Mouse (Mus musculus) MEL (cell line): ENCODE measurements around the gene Fasn. TPM values are rescaled to one million over a fixed set of nuclear protein-coding genes. Genes with fewer than 3 reads are reported as not detected.
"Not testable (repeated sequence)": the region's sequence is repeated elsewhere in the genome, so short reads cannot be mapped to it uniquely, and the experiment has no call there.

Source experiments
- DNase-seq: peaks from one replicate; pipeline ENCODE4 v3.0.0; 2011; ENCODE audit warnings: low read depth, low spot score
- H3K27ac ChIP-seq: 2 replicates; pipeline ENCODE4 v1.5.1; 2012; ENCODE audit warnings: low read depth, mild to moderate bottlenecking, control low read depth, low read length, moderate library complexity; ENCODE audit not compliant: control insufficient read depth
- H3K27me3 ChIP-seq, 2 experiments: fragments of 150-350 bp in 1 of 2; sonication (generic) in 1 of 2; 2 replicates each; pipeline ENCODE4 v1.6.1; 2012; ENCODE audit warnings: low read length in 2 of 2, mild to moderate bottlenecking in 2 of 2, improper control_type of control experiment in 1 of 2, moderate library complexity in 1 of 2; ENCODE audit not compliant: insufficient read depth in 2 of 2, control insufficient read depth in 1 of 2
- H3K36me3 ChIP-seq, 2 experiments: 2 replicates each; pipeline ENCODE4 v1.6.1; 2012 to 2014; ENCODE audit warnings: low read length in 2 of 2, improper control_type of control experiment in 1 of 2, inconsistent platforms in 1 of 2, mild to moderate bottlenecking in 1 of 2; ENCODE audit not compliant: insufficient read depth in 2 of 2, control insufficient read depth in 1 of 2
- H3K4me1 ChIP-seq, 2 experiments: fragments of 150-350 bp in 1 of 2; sonication (generic) in 1 of 2; 2 replicates each; pipeline ENCODE4 v1.6.1; 2012; ENCODE audit warnings: low read length in 2 of 2, improper control_type of control experiment in 1 of 2, mild to moderate bottlenecking in 1 of 2; ENCODE audit not compliant: insufficient read depth in 2 of 2, control insufficient read depth in 1 of 2
- H3K4me3 ChIP-seq, 2 experiments: fragments of 150-350 bp in 1 of 2; sonication (generic) in 1 of 2; 2 replicates each; pipeline ENCODE4 v1.5.1; 2012; ENCODE audit warnings: low read depth in 2 of 2, low read length in 2 of 2, mild to moderate bottlenecking in 2 of 2, moderate library complexity in 2 of 2, control low read depth in 1 of 2, improper control_type of control experiment in 1 of 2; ENCODE audit not compliant: control insufficient read depth in 1 of 2, insufficient read depth in 1 of 2
- H3K79me2 ChIP-seq: 2 replicates; pipeline ENCODE4 v1.6.1; 2012; ENCODE audit warnings: mild to moderate bottlenecking, low read length, moderate library complexity; ENCODE audit not compliant: control insufficient read depth, poor library complexity, insufficient read depth
- H3K9ac ChIP-seq: 2 replicates; pipeline ENCODE4 v1.6.1; 2012; ENCODE audit warnings: low read depth, mild to moderate bottlenecking, control low read depth, low read length, moderate library complexity; ENCODE audit not compliant: control insufficient read depth, poor library complexity, severe bottlenecking
- H3K9me3 ChIP-seq: fragments of 150-350 bp; sonication (generic); replicated peaks from 2 replicates; pipeline ENCODE4 v1.6.1; 2012; ENCODE audit warnings: mild to moderate bottlenecking, low read length, improper control_type of control experiment, moderate library complexity; ENCODE audit not compliant: insufficient read depth
- ELF1 ChIP-seq: IDR thresholded peaks from 2 replicates; pipeline ENCODE4 v1.6.1; 2014; ENCODE audit warnings: low read depth, mild to moderate bottlenecking, inconsistent platforms, low read length, improper control_type of control experiment, moderate library complexity
- ETS1 ChIP-seq: IDR thresholded peaks from 2 replicates; pipeline ENCODE4 v1.6.1; 2012; ENCODE audit warnings: low read depth, mild to moderate bottlenecking, inconsistent platforms, low read length, improper control_type of control experiment, moderate library complexity
- JUND ChIP-seq: IDR thresholded peaks from 2 replicates; pipeline ENCODE4 v1.6.1; 2011; ENCODE audit warnings: low read depth, mild to moderate bottlenecking, improper control_type of control experiment, low read length
- KAT2A ChIP-seq: conservative IDR thresholded peaks from 2 replicates; pipeline ENCODE4 v1.6.1; 2012; ENCODE audit warnings: low read depth, low read length, improper control_type of control experiment, inconsistent platforms
- MAFK ChIP-seq: IDR thresholded peaks from 2 replicates; pipeline ENCODE4 v1.6.1; 2011; ENCODE audit warnings: low read depth, mild to moderate bottlenecking, low read length, improper control_type of control experiment, borderline replicate concordance
- MAZ ChIP-seq: IDR thresholded peaks from 2 replicates; pipeline ENCODE4 v1.6.1; 2012; ENCODE audit warnings: low read depth, mild to moderate bottlenecking, inconsistent platforms, low read length, improper control_type of control experiment
- MEF2A ChIP-seq: IDR thresholded peaks from 2 replicates; pipeline ENCODE4 v1.6.1; 2014; ENCODE audit warnings: low read depth, mild to moderate bottlenecking, inconsistent platforms, low read length, improper control_type of control experiment; ENCODE audit not compliant: poor library complexity, insufficient replicate concordance, severe bottlenecking; ENCODE audit errors: extremely low read depth
- MYB ChIP-seq: IDR thresholded peaks from 2 replicates; pipeline ENCODE4 v1.6.1; 2011; ENCODE audit warnings: mild to moderate bottlenecking, low read depth, low read length, improper control_type of control experiment
- POLR2A ChIP-seq, 2 experiments: IDR thresholded peaks; 2 replicates each; pipeline ENCODE4 v1.6.1; 2011 to 2012; ENCODE audit warnings: low read length in 2 of 2, mild to moderate bottlenecking in 2 of 2, control low read depth in 1 of 2, improper control_type of control experiment in 1 of 2, low read depth in 1 of 2, moderate library complexity in 1 of 2; ENCODE audit not compliant: control insufficient read depth in 1 of 2, insufficient read depth in 1 of 2, poor library complexity in 1 of 2
- POLR2AphosphoS2 ChIP-seq: IDR thresholded peaks from 2 replicates; pipeline ENCODE4 v1.6.1; 2011; ENCODE audit warnings: low read length, improper control_type of control experiment
- POLR2AphosphoS5 ChIP-seq: IDR thresholded peaks from 2 replicates; pipeline ENCODE4 v1.6.1; 2012; ENCODE audit warnings: low read depth, borderline replicate concordance, mild to moderate bottlenecking, inconsistent platforms, low read length, moderate library complexity, mixed read lengths
- RAD21 ChIP-seq: IDR thresholded peaks from 2 replicates; pipeline ENCODE4 v1.6.1; 2011; ENCODE audit warnings: mild to moderate bottlenecking, low read depth, low read length, improper control_type of control experiment
- TAL1 ChIP-seq: IDR thresholded peaks from 2 replicates; pipeline ENCODE4 v1.6.1; 2012; ENCODE audit warnings: mild to moderate bottlenecking, inconsistent platforms, low read length, moderate library complexity, mixed read lengths
- TCF12 ChIP-seq: IDR thresholded peaks from 2 replicates; pipeline ENCODE4 v1.6.1; 2014; ENCODE audit warnings: low read depth, mild to moderate bottlenecking, inconsistent platforms, low read length, improper control_type of control experiment, moderate library complexity
- USF1 ChIP-seq: IDR thresholded peaks from 2 replicates; pipeline ENCODE4 v1.6.1; 2014; ENCODE audit warnings: low read depth, mild to moderate bottlenecking, inconsistent platforms, low read length, improper control_type of control experiment, moderate library complexity
- USF2 ChIP-seq, 2 experiments: IDR thresholded peaks; 2 replicates each; pipeline ENCODE4 v1.6.1; 2011 to 2012; ENCODE audit warnings: improper control_type of control experiment in 2 of 2, low read length in 2 of 2, borderline replicate concordance in 1 of 2, inconsistent platforms in 1 of 2, low read depth in 1 of 2, mild to moderate bottlenecking in 1 of 2; ENCODE audit not compliant: insufficient read depth in 1 of 2
- ZC3H11A ChIP-seq: IDR thresholded peaks from 2 replicates; pipeline ENCODE4 v1.6.1; 2012; ENCODE audit warnings: low read depth, mild to moderate bottlenecking, inconsistent platforms, low read length, improper control_type of control experiment
- polyA plus RNA-seq, 2 experiments: library from polyadenylated mRNA; stranded (reverse) in 1 of 2; unstranded in 1 of 2; fragments of >175 nt in 1 of 2; fragments of >200 nt in 1 of 2; gene quantifications; 2 replicates each; pipeline versions ENCODE4 v1.2.1 to v1.2.4; 2012; ENCODE audit warnings: low replicate concordance in 2 of 2, low read depth in 1 of 2; ENCODE audit not compliant: insufficient read length in 2 of 2, insufficient read depth in 1 of 2, missing spikeins in 1 of 2
- total RNA-seq: library from RNA; depleted of rRNA; stranded (reverse); fragments of 300-350 nt; gene quantifications from 2 replicates; pipeline ENCODE4 v1.2.3, GENCODE M21; 2012

Fasn gene
- total and polyA plus RNA-seq, 3 experiments, result 256 to 342 (median 313) TPM

- peaks cover 0 to 3% of the 10 kb centered on the region in 2 experiments; a peak in 1 of 4 replicates for H3K36me3 ChIP-seq
- H3K79me2 ChIP-seq, result no peaks in the 10 kb centered on the region
- peaks cover 0 to 5% of the 10 kb centered on the region in 2 experiments; a peak in 1 of 4 replicates for H3K4me1 ChIP-seq
- H3K4me3 ChIP-seq, result no peak overlapping the region
- DNase-seq, result no peak
- no peak for TF ChIP-seq TAL1
- TF ChIP-seq POLR2AphosphoS5, result no peak
- TF ChIP-seq MAZ, result no peak
- no peak for TF ChIP-seq MAFK
- no peaks in the 10 kb centered on the region for H3K27me3 ChIP-seq
- no peak overlapping the region for H3K27ac ChIP-seq
- no peaks in the 10 kb centered on the region for H3K9me3 ChIP-seq
- no peak overlapping the region for H3K9ac ChIP-seq
These were observed 50.7 kb downstream of the Fasn start for GRCm38 (mm10) chr11:120773463-120774190.

DNA sequence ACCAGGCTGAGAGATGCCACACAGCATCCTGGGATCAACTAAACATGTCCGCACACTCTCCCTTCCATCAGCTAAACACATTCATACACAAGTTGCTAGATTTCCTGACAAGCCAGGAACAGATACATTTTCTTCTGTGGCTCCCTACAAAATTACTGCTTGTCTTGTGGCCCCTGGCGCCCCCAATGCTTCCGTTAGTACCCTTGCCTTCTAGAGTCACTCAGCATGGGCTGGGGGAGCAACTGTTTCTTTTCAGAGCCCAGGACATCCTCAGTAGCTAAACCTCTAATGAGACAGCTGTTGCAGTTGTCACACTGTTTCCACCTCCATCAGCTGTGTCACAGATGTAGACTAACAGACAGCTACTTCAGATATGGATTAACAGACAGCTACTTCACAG lies 51.6 kb downstream of the Fasn start:
- TF ChIP-seq ETS1, result peak; percentile 69
- TF ChIP-seq MYB, result no peak
- DNase-seq, result no peak
- Histone ChIP-seq H3K9ac (no peak overlapping the region), H3K79me2 (no peaks in the 10 kb centered on the region), H3K27me3 (no peaks in the 10 kb centered on the region), H3K27ac (no peak overlapping the region), H3K4me3 (no peak overlapping the region), H3K9me3 (no peaks in the 10 kb centered on the region), H3K36me3 (peaks cover 0 to 3% of the 10 kb centered on the region in 2 experiments; a peak in 1 of 4 replicates), H3K4me1 (peaks cover 0 to 5% of the 10 kb centered on the region in 2 experiments; a peak in 1 of 4 replicates)

DNA sequence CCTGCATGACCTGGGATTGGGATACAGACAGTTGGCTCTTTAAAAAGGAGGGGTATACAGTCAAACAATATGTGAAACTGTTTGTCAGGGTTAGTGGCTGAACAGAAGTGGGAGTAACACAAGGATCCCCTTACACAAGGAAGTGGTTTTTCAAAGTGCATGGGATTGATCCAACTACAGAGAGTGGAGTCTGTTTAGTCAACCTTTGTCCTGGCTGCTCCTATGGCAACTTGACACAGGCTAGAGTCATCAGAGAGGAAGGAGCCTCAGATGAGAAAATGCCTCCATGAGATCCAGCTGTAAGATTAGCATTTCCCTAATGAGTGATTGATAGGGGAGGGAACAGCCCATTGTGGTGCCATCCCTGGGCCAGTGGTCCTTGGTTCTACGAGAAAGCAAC lies 56.1 kb downstream of the Fasn start:
- Histone ChIP-seq H3K4me3 (no peak overlapping the region), H3K36me3 (no peaks in the 10 kb centered on the region), H3K9ac (no peak overlapping the region), H3K27ac (no peak overlapping the region), H3K4me1 (no peaks in the 10 kb centered on the region), H3K9me3 (no peaks in the 10 kb centered on the region), H3K27me3 (no peaks in the 10 kb centered on the region), H3K79me2 (no peaks in the 10 kb centered on the region)
- TF ChIP-seq KAT2A, result no peak
- no peak for TF ChIP-seq TAL1
- no peak for TF ChIP-seq TCF12
- TF ChIP-seq RAD21, result no peak
- no peak for TF ChIP-seq ETS1
- no peak for TF ChIP-seq POLR2AphosphoS2
- no peak for TF ChIP-seq MEF2A
- TF ChIP-seq ELF1, result no peak
- no peak for TF ChIP-seq USF2 (IDR thresholded peaks at IDR 0.05; ENCODE audit: borderline replicate concordance in 1 of 2, insufficient read depth in 1 of 2, low read depth in 1 of 2, low read length in 2 of 2)
- no peak for TF ChIP-seq ZC3H11A
- TF ChIP-seq USF1, result no peak
- no peak for TF ChIP-seq POLR2A (IDR thresholded peaks at IDR 0.05; ENCODE audit: control insufficient read depth in 1 of 2, insufficient read depth in 1 of 2, low read depth in 1 of 2, low read length in 2 of 2, poor library complexity in 1 of 2)
- TF ChIP-seq JUND, result no peak
- DNase-seq, result no peak

DNA sequence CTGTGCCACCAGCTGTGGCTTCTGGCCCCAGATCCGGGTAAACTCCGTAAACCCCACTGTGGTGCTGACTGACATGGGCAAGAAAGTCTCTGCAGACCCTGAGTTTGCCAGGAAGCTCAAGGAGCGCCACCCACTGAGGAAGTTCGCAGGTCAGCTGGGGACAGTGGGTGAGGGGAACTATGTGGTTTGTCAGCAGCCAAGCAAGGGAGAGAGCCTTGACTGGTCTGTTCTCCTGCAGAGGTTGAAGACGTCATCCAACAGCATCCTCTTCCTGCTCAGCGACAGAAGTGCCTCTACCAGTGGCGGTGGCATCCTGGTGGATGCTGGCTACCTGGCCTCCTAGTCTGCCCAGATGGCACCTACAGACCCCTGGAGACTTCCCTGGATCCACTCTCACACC lies 57.3 kb downstream of the Fasn start:
- H3K27ac ChIP-seq, H3K27me3 ChIP-seq, H3K36me3 ChIP-seq, H3K4me1 ChIP-seq, H3K4me3 ChIP-seq, H3K9ac ChIP-seq, H3K9me3 ChIP-seq, H3K79me2 ChIP-seq, DNase-seq: not testable (repeated sequence)
